Mouse (Mus musculus) heart, embryonic 11.5 days (tissue): Measurements from ENCODE around the gene Ribc1. TPM values are rescaled to one million over a fixed set of nuclear protein-coding genes. Genes with fewer than 3 reads are reported as not detected.

ENCODE experiments used
- ATAC-seq: fragments of 200-750 bp; cut with Nextera tagmentation; replicated peaks from 2 replicates; pipeline ENCODE4 v1.8.0; 2017; ENCODE audit warnings: moderate library complexity; ENCODE audit not compliant: insufficient number of reproducible peaks, low FRiP score, low TSS enrichment
- H3K27ac ChIP-seq: fragments of 300-500 bp; sonication (generic); 2 replicates; pipeline ENCODE4 v1.5.1; 2014; ENCODE audit warnings: mild to moderate bottlenecking, low read depth, low read length
- H3K27me3 ChIP-seq: fragments of 300-500 bp; sonication (generic); 2 replicates; pipeline ENCODE4 v1.6.1; 2014; ENCODE audit warnings: mild to moderate bottlenecking, low read length, mixed read lengths; ENCODE audit not compliant: control insufficient read depth, insufficient read depth
- H3K36me3 ChIP-seq: fragments of 300-500 bp; sonication (generic); 2 replicates; pipeline ENCODE4 v1.6.1; 2014; ENCODE audit warnings: mild to moderate bottlenecking, low read length, moderate library complexity, mixed read lengths; ENCODE audit not compliant: control insufficient read depth, insufficient read depth
- H3K4me1 ChIP-seq: fragments of 300-500 bp; sonication (generic); 2 replicates; pipeline ENCODE4 v1.6.1; 2014; ENCODE audit warnings: low read length; ENCODE audit not compliant: control insufficient read depth, insufficient read depth
- H3K4me2 ChIP-seq: fragments of 300-500 bp; sonication (generic); 2 replicates; pipeline ENCODE4 v1.6.1; 2014; ENCODE audit warnings: mild to moderate bottlenecking, moderate library complexity
- H3K4me3 ChIP-seq: fragments of 300-500 bp; sonication (generic); 2 replicates; pipeline ENCODE4 v1.5.1; 2014; ENCODE audit warnings: low read depth, low read length
- H3K9ac ChIP-seq: fragments of 300-500 bp; sonication (generic); 2 replicates; pipeline ENCODE4 v1.6.1; 2014; ENCODE audit warnings: mild to moderate bottlenecking, low read depth, low read length, moderate library complexity
- H3K9me3 ChIP-seq: fragments of 300-500 bp; sonication (generic); replicated peaks from 2 replicates; pipeline ENCODE4 v1.6.1; 2016; ENCODE audit warnings: low read length; ENCODE audit not compliant: control insufficient read depth
- WGBS: fragments of 180-500 bp; shearing (Covaris S2); extraction: QIAGEN DNeasy Blood & Tissue Kit; methylation state at CpG from one replicate; pipeline ENCODE4 v1.1.7; 2014; ENCODE audit not compliant: insufficient replicate concordance; 5-methylcytosine and 5-hydroxymethylcytosine counted together
- polyA plus RNA-seq: library from polyadenylated mRNA; unstranded; fragments of >200 nt; fragmentation: Nextera tagmentation; extraction: Ambion mirVana; gene quantifications from 2 replicates; pipeline ENCODE4 v1.2.1, GENCODE M21; 2014

The Ribc1 gene
- polyA plus RNA-seq, 1 experiment from 2014 or later = 2.8 TPM

GRCm38 (mm10) chrX:152015752-152016150 is 344 bp downstream of the Ribc1 start:
- H3K27me3 ChIP-seq = peaks cover 9% of the 10 kb centered on the region; the same call in 1 of the 2 replicates
- H3K36me3 ChIP-seq = no peaks in the 10 kb centered on the region
- peak overlapping the region; percentile 57 for H3K4me3 ChIP-seq
- peaks cover 3% of the 10 kb centered on the region; the same call in 1 of the 2 replicates for H3K4me1 ChIP-seq
- no peaks in the 10 kb centered on the region for H3K9me3 ChIP-seq
- ATAC-seq = peak; percentile 9; the same call in 1 of the 2 replicates
- peak overlapping the region; percentile 76 for H3K9ac ChIP-seq
- peak overlapping the region; percentile 75 for H3K27ac ChIP-seq
- peak overlapping the region; percentile 62 for H3K4me2 ChIP-seq
- 21% methylated on average over 11 of the region's 11 CpGs for WGBS

GRCm38 (mm10) chrX:152007863-152008262 is 8.2 kb downstream of the Ribc1 start:
- WGBS = 86% methylated on average over 1 of the region's 1 CpGs
- no peak overlapping the region for H3K9ac ChIP-seq
- H3K4me2 ChIP-seq = no peak overlapping the region
- no peaks in the 10 kb centered on the region for H3K9me3 ChIP-seq
- no peak overlapping the region for H3K27ac ChIP-seq
- ATAC-seq = no peak
- no peak overlapping the region for H3K4me3 ChIP-seq
- H3K36me3 ChIP-seq = no peaks in the 10 kb centered on the region
- H3K4me1 ChIP-seq = no peaks in the 10 kb centered on the region
- H3K27me3 ChIP-seq = peaks cover 13% of the 10 kb centered on the region; the same call in 1 of the 2 replicates

- H3K4me1 ChIP-seq = no peaks in the 10 kb centered on the region
- no peak overlapping the region for H3K27ac ChIP-seq
- H3K9ac ChIP-seq = no peak overlapping the region
- no peaks in the 10 kb centered on the region for H3K9me3 ChIP-seq
- H3K4me2 ChIP-seq = peak overlapping the region; percentile 73
- no peaks in the 10 kb centered on the region for H3K36me3 ChIP-seq
- 69% methylated on average over 2 of the region's 2 CpGs for WGBS
- H3K27me3 ChIP-seq = peaks cover 25% of the 10 kb centered on the region
- ATAC-seq = no peak
- H3K4me3 ChIP-seq = no peak overlapping the region
Observed at GRCm38 (mm10) chrX:152002865-152003264, 13.2 kb downstream of the Ribc1 start.

GRCm38 (mm10) chrX:152001737-152002710 is 14.1 kb downstream of the Ribc1 start, which contains the start of gene Hsd17b10:
Hsd17b10 (plus strand) TSS chrX:152001845.
- Histone ChIP-seq H3K27me3 (peaks cover 23% of the 10 kb centered on the region), H3K9ac (peak within 1 kb of the TSS; percentile 64)

GRCm38 (mm10) chrX:152001182-152001684 is 14.9 kb downstream of the Ribc1 start:
- no peaks in the 10 kb centered on the region for H3K4me1 ChIP-seq
- peak overlapping the region; percentile 22; the same call in 1 of the 2 replicates for H3K27ac ChIP-seq
- peak overlapping the region; percentile 54 for H3K4me2 ChIP-seq
- H3K27me3 ChIP-seq = peaks cover 22% of the 10 kb centered on the region
- H3K4me3 ChIP-seq = peak overlapping the region; percentile 51
- ATAC-seq = no peak
- H3K36me3 ChIP-seq = no peaks in the 10 kb centered on the region
- no peaks in the 10 kb centered on the region for H3K9me3 ChIP-seq
- H3K9ac ChIP-seq = peak overlapping the region; percentile 49; the same call in 1 of the 2 replicates
- 38% methylated on average over 9 of the region's 9 CpGs for WGBS

More at GRCm38 (mm10) chrX:152001737-152002710, 14.1 kb downstream of the Ribc1 start, which contains the start of gene Hsd17b10:
- H3K36me3 ChIP-seq = no peaks in the 10 kb centered on the region
- peak within 1 kb of the TSS; percentile 22; the same call in 1 of the 2 replicates for H3K27ac ChIP-seq
- 21% methylated on average over 39 of the region's 41 CpGs for WGBS
- ATAC-seq = peak; percentile 95
- no peaks in the 10 kb centered on the region for H3K4me1 ChIP-seq
- H3K9me3 ChIP-seq = no peaks in the 10 kb centered on the region
- H3K4me2 ChIP-seq = peak within 1 kb of the TSS; percentile 73
- H3K4me3 ChIP-seq = peak within 1 kb of the TSS; percentile 51

- H3K27ac ChIP-seq = no peak overlapping the region
- H3K9me3 ChIP-seq = no peaks in the 10 kb centered on the region
- H3K4me2 ChIP-seq = no peak overlapping the region
- no peak overlapping the region for H3K4me3 ChIP-seq
- no peaks in the 10 kb centered on the region for H3K36me3 ChIP-seq
- 63% methylated on average over 4 of the region's 4 CpGs for WGBS
- ATAC-seq = no peak
- no peak overlapping the region for H3K9ac ChIP-seq
- peaks cover 23% of the 10 kb centered on the region for H3K27me3 ChIP-seq
- no peaks in the 10 kb centered on the region for H3K4me1 ChIP-seq
Observed at GRCm38 (mm10) chrX:151999006-151999710, 16.9 kb downstream of the Ribc1 start.

Other genes starting within 250 kb of the Ribc1 start
- 39.2 and 63.8 TPM in 2 replicates for gene Huwe1, start 215.5 kb downstream of the Ribc1 start, polyA plus RNA-seq
- gene Hsd17b10, start 14.4 kb downstream of the Ribc1 start, polyA plus RNA-seq = 178 and 186 TPM in 2 replicates
- gene Smc1a, start 133 bp upstream of the Ribc1 start, polyA plus RNA-seq = 81.3 and 84.3 TPM in 2 replicates
- 21.6 and 23.6 TPM in 2 replicates for gene Iqsec2, start 128.0 kb upstream of the Ribc1 start, polyA plus RNA-seq
- gene Kdm5c, start 216.7 kb upstream of the Ribc1 start, polyA plus RNA-seq = 28.6 and 30.2 TPM in 2 replicates